Mouse (Mus musculus) stomach, embryonic 16.5 days (tissue): ENCODE measurements around the gene Chac1. TPM values are rescaled to one million over a fixed set of nuclear protein-coding genes. Genes with fewer than 3 reads are reported as not detected.

ENCODE experiments used
- ATAC-seq: fragments of 200-750 bp; cut with Nextera tagmentation; 2 replicates; pipeline ENCODE4 v1.8.0; 2017; ENCODE audit warnings: moderate number of reproducible peaks, moderate TSS enrichment; ENCODE audit not compliant: insufficient read depth, low FRiP score
- H3K27ac ChIP-seq: fragments of 300-500 bp; sonication (generic); 2 replicates; pipeline ENCODE4 v1.5.1; 2014; ENCODE audit warnings: low read length
- H3K27me3 ChIP-seq: fragments of 300-500 bp; sonication (generic); 2 replicates; pipeline ENCODE4 v1.6.1; 2014; ENCODE audit warnings: low read length, control low read depth, mixed read lengths; ENCODE audit not compliant: control insufficient read depth, insufficient read depth
- H3K36me3 ChIP-seq: fragments of 300-500 bp; sonication (generic); 2 replicates; pipeline ENCODE4 v1.6.1; 2014; ENCODE audit warnings: low read length; ENCODE audit not compliant: control insufficient read depth, insufficient read depth
- H3K4me1 ChIP-seq: fragments of 300-500 bp; sonication (generic); 2 replicates; pipeline ENCODE4 v1.6.1; 2014; ENCODE audit warnings: low read length, control low read depth, mixed read lengths; ENCODE audit not compliant: control insufficient read depth, insufficient read depth
- H3K4me2 ChIP-seq: fragments of 300-500 bp; sonication (generic); 2 replicates; pipeline ENCODE4 v1.6.1; 2014; ENCODE audit warnings: low read depth, low read length, mixed read lengths
- H3K4me3 ChIP-seq: fragments of 300-500 bp; sonication (generic); replicated peaks from 2 replicates; pipeline ENCODE4 v1.5.1; 2014; ENCODE audit warnings: mild to moderate bottlenecking, low read length
- H3K9ac ChIP-seq: fragments of 300-500 bp; sonication (generic); 2 replicates; pipeline ENCODE4 v1.6.1; 2014; ENCODE audit warnings: low read length
- H3K9me3 ChIP-seq: fragments of 300-500 bp; sonication (generic); replicated peaks from 2 replicates; pipeline ENCODE4 v1.6.1; 2016; ENCODE audit warnings: low read length, control low read depth; ENCODE audit not compliant: control insufficient read depth
- WGBS: fragments of 180-500 bp; shearing (Covaris S2); extraction: QIAGEN DNeasy Blood & Tissue Kit; methylation state at CpG from one replicate; pipeline ENCODE4 v1.1.7; 2014; 5-methylcytosine and 5-hydroxymethylcytosine counted together
- polyA plus RNA-seq: library from polyadenylated mRNA; unstranded; fragments of >200 nt; fragmentation: Nextera tagmentation; extraction: Ambion mirVana; gene quantifications from 2 replicates; pipeline ENCODE4 v1.2.1, GENCODE M21; 2015

The Chac1 gene
- polyA plus RNA-seq, 1 experiment from 2014 or later, result 2.4 TPM

GRCm38 (mm10) chr2:119356310-119356709 lies 5.3 kb downstream of the Chac1 start:
- Histone ChIP-seq H3K4me1 (0 out of 2 replicates have a peak, but pooled peaks cover under 1% of the 10 kb centered on the region), H3K4me2 (no peak overlapping the region), H3K27me3 (peaks cover 1% of the 10 kb centered on the region; the same call in 1 of the 2 replicates), H3K9ac (no peak overlapping the region), H3K36me3 (no peaks in the 10 kb centered on the region), H3K9me3 (peaks cover 3% of the 10 kb centered on the region; the same call in 1 of the 2 replicates), H3K4me3 (no peak overlapping the region), H3K27ac (no peak overlapping the region)
- ATAC-seq, result no peak

- H3K36me3 ChIP-seq, result no peaks in the 10 kb centered on the region
- H3K4me2 ChIP-seq, result no peak overlapping the region
- 89% methylated on average over 5 of the region's 5 CpGs for WGBS
- no peaks in the 10 kb centered on the region for H3K4me1 ChIP-seq
- ATAC-seq, result no peak
- no peak overlapping the region for H3K27ac ChIP-seq
- H3K27me3 ChIP-seq, result no peaks in the 10 kb centered on the region
- H3K9me3 ChIP-seq, result peaks cover 8% of the 10 kb centered on the region; the same call in 1 of the 2 replicates
- H3K9ac ChIP-seq, result no peak overlapping the region
- no peak overlapping the region for H3K4me3 ChIP-seq
These were observed 5.8 kb downstream of the Chac1 start for GRCm38 (mm10) chr2:119356805-119357204.

- no peaks in the 10 kb centered on the region for H3K36me3 ChIP-seq
- no peak overlapping the region for H3K4me3 ChIP-seq
- no peaks in the 10 kb centered on the region for H3K27me3 ChIP-seq
- no peak overlapping the region for H3K27ac ChIP-seq
- 79% methylated on average over 6 of the region's 6 CpGs for WGBS
- peaks cover 8% of the 10 kb centered on the region; the same call in 1 of the 2 replicates for H3K9me3 ChIP-seq
- H3K9ac ChIP-seq, result no peak overlapping the region
- no peaks in the 10 kb centered on the region for H3K4me1 ChIP-seq
- no peak overlapping the region for H3K4me2 ChIP-seq
- ATAC-seq, result no peak
These were observed 7.2 kb downstream of the Chac1 start for GRCm38 (mm10) chr2:119358249-119358648.

GRCm38 (mm10) chr2:119359721-119360291 lies 8.8 kb downstream of the Chac1 start:
- H3K27me3 ChIP-seq, result no peaks in the 10 kb centered on the region
- peaks cover 8% of the 10 kb centered on the region; the same call in 1 of the 2 replicates for H3K9me3 ChIP-seq
- no peak overlapping the region for H3K27ac ChIP-seq
- H3K4me1 ChIP-seq, result no peaks in the 10 kb centered on the region
- no peak overlapping the region for H3K4me2 ChIP-seq
- no peaks in the 10 kb centered on the region for H3K36me3 ChIP-seq
- WGBS, result 77% methylated on average over 2 of the region's 2 CpGs
- H3K4me3 ChIP-seq, result no peak overlapping the region
- ATAC-seq, result no peak
- no peak overlapping the region for H3K9ac ChIP-seq

- H3K9ac ChIP-seq, result no peak overlapping the region
- H3K4me1 ChIP-seq, result no peaks in the 10 kb centered on the region
- H3K27me3 ChIP-seq, result no peaks in the 10 kb centered on the region
- no peak overlapping the region for H3K27ac ChIP-seq
- H3K4me3 ChIP-seq, result no peak overlapping the region
- no peak for ATAC-seq
- no peak overlapping the region for H3K4me2 ChIP-seq
- WGBS, result 71% methylated on average over 3 of the region's 3 CpGs
- H3K36me3 ChIP-seq, result 0 out of 2 replicates have a peak, but pooled peaks cover 4% of the 10 kb centered on the region
- peaks cover 5% of the 10 kb centered on the region; the same call in 1 of the 2 replicates for H3K9me3 ChIP-seq
These were observed 13.9 kb downstream of the Chac1 start for GRCm38 (mm10) chr2:119364969-119365368.

GRCm38 (mm10) chr2:119367346-119367745 lies 16.3 kb downstream of the Chac1 start:
- 77% methylated on average over 3 of the region's 3 CpGs for WGBS
- H3K4me3 ChIP-seq, result no peak overlapping the region
- no peak overlapping the region for H3K9ac ChIP-seq
- H3K27ac ChIP-seq, result no peak overlapping the region
- ATAC-seq, result no peak
- no peaks in the 10 kb centered on the region for H3K27me3 ChIP-seq
- H3K4me2 ChIP-seq, result no peak overlapping the region
- H3K4me1 ChIP-seq, result no peaks in the 10 kb centered on the region
- H3K36me3 ChIP-seq, result 0 out of 2 replicates have a peak, but pooled peaks cover 4% of the 10 kb centered on the region
- H3K9me3 ChIP-seq, result no peaks in the 10 kb centered on the region

- Histone ChIP-seq H3K4me2 (no peak overlapping the region), H3K4me1 (no peaks in the 10 kb centered on the region), H3K27ac (no peak overlapping the region), H3K27me3 (no peaks in the 10 kb centered on the region), H3K9ac (no peak overlapping the region), H3K4me3 (no peak overlapping the region), H3K9me3 (no peaks in the 10 kb centered on the region), H3K36me3 (peaks cover 14% of the 10 kb centered on the region; the same call in 1 of the 2 replicates)
- WGBS, result 94% methylated on average over 10 of the region's 10 CpGs
- ATAC-seq, result no peak
These were observed 19.1 kb downstream of the Chac1 start for GRCm38 (mm10) chr2:119370116-119370515.

- H3K4me1 ChIP-seq, result no peaks in the 10 kb centered on the region
- H3K36me3 ChIP-seq, result peaks cover 22% of the 10 kb centered on the region
- H3K4me3 ChIP-seq, result no peak overlapping the region
- ATAC-seq, result no peak
- no peak overlapping the region for H3K27ac ChIP-seq
- H3K4me2 ChIP-seq, result no peak overlapping the region
- H3K27me3 ChIP-seq, result no peaks in the 10 kb centered on the region
- WGBS, result 84% methylated on average over 9 of the region's 9 CpGs
- no peak overlapping the region for H3K9ac ChIP-seq
- no peaks in the 10 kb centered on the region for H3K9me3 ChIP-seq
These were observed 26.3 kb downstream of the Chac1 start for GRCm38 (mm10) chr2:119377286-119377685.

- H3K4me3 ChIP-seq, result no peak overlapping the region
- no peaks in the 10 kb centered on the region for H3K27me3 ChIP-seq
- H3K36me3 ChIP-seq, result peaks cover 22% of the 10 kb centered on the region
- no peak overlapping the region for H3K4me2 ChIP-seq
- no peak overlapping the region for H3K27ac ChIP-seq
- ATAC-seq, result no peak
- H3K9ac ChIP-seq, result no peak overlapping the region
- no peaks in the 10 kb centered on the region for H3K9me3 ChIP-seq
- H3K4me1 ChIP-seq, result no peaks in the 10 kb centered on the region
- 77% methylated on average over 3 of the region's 3 CpGs for WGBS
These were observed 26.8 kb downstream of the Chac1 start for GRCm38 (mm10) chr2:119377826-119378225.
